Mouse (Mus musculus): ENCODE measurements around the gene Usp17la.
"Not testable (repeated sequence)": the region's sequence is repeated elsewhere in the genome, so short reads cannot be mapped to it uniquely, and the experiment has no call there.

Usp17la gene

DNA sequence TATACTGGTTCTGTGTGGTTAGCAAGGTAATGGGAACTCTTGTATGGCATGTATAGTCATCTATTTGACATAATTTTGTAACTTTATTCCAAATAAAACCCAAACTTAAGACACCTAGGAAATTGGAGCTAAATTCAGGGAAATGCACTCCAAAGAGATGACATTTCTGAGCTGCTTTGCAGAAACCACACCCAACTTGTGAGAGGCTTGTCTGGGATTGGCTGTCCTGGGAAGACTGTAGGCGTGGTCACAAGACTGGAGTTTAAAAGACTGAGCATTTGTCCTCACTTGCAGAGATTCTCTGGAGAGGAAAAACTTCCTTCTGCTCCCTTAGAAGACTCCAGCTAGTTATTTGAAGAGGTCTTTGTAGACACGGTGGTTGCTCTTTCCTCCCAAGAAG lies at the start of gene Usp17la:
Usp17la (plus strand) TSS at position 301 of the 400 bp plus-strand sequence.
- DNase-seq, result not testable (repeated sequence)

DNA sequence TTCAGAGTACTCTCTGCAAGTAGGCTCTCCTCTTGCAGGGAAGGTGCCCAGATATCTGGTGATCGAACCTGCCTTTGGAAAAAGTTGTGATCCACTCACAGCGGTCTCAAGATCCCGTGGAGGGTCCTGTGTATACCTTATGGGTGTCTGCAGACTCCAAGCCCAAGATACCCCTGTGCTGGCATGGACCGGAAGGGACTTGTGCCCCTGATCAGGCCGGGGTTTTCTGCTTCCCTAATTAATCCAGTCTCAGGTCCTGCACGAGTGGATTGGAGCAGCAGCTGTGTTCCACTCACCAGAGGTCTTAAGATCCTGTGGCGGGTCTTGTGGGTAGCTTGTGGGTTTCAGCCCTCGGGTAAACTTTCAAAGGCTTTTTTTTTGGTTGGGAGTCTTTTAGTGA lies 46.5 kb upstream of the Usp17la start:
- DNase-seq, result not testable (repeated sequence)

DNA sequence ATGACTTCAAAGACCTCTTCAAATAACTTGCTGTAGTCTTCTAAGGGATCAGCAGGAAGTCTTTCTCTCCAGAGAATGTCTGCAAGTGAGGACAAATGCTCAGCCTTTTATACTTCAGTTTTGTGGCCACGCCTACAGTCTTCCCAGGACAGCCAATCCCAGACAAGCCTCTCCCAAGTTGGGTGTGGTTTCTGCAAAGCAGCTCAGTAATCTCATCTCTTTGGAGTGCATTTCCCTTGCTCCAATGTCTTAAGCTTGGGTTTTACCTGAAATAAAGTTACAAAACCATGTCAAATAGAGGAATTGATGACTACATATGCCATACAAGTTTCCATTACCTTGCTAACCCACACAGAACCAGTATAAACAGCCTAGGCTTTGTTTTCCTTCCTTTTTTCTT lies 14.3 kb upstream of the Usp17la start, which contains the start of gene Usp17lb:
Usp17lb (minus strand) TSS at position 101 of the 400 bp plus-strand sequence.
- DNase-seq, result no peak

DNA sequence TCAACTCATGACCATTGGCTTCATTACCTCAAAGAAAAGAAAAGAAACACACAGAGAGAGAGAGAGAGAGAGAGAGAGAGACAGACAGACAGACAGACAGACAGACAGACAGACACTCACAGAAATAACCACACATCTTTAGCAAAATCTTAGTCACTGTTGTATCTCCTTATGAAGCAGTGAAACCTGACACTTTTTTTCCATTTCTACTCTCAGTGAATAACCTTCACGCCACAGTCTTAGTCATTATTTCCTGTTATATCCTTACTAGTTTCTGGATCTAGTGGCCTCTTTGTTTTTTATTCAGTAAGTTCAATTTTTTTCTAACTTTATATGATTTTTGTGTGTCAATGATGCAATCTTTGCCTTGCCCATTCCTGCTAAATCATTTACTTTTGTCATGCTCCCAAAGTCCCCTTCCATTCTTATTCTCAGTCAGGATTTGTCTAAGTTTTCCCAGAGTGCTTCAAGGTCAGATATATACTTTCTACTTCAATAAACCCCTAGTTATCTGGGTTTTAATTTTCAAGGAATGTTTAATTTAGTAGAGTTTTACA lies 13.0 kb upstream of the Usp17la start:
- no peak for DNase-seq

DNA sequence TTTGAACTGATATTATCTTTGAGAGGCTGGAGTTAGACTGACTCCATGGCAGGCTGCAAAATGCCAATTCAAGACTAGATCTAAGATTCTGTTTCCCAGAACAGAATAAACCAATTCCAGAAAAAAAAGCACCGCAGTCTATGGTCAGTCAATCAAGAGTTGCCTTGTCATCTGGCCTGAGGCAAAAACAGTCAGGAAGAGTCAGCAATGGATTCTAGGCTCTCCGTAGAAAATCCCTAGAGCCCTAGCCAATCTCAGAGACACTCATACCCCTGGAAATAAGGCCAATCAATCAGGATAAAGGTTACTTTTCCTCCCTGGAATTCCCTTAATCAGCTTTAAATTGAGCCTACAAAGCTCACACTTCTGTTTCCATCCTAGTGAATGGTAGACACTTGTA lies 5.3 kb upstream of the Usp17la start:
- not testable (repeated sequence) for DNase-seq

DNA sequence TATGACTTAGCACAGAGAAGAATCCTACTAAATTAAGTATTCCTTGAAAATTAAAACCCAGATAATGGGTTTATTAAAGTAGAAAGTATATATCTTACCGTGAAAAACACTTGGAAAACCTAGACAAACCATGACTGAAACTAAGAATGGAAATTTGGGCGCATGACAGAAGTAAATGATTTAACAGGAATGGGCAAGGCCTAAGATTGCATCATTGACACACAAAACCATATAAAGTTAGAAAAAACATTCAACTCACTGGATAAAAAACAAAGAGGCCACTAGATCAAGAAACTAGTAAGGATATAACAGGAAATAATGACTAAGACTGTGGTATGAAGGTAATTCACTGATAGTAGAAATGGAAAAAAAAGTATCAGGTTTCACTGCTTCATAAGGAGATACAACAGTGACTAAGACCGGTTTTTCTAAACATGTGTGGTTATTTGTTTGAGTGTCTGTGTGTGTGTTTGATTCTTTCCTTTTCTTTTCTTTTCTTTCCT lies 1.5 kb upstream of the Usp17la start:
- DNase-seq, result no peak

DNA sequence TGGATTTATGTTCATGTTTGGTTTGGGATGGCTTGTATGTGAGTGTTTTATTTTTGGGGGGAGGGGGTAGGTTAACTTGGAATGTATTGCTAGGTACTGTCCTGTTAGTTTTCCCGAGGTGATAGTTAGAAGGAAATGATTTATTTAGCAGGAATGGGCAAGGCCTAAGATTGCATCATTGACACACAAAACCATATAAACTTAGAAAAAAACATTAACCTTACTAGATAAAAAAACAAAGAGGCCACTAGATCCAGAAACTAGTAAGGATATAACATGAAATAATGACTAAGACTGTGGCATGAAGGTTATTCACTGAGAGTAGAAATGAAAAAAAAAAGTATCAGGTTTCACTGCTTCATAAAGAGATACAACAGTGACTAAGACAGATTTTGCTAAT lies 874 bp downstream of the Usp17la start:
- DNase-seq, result no peak

DNA sequence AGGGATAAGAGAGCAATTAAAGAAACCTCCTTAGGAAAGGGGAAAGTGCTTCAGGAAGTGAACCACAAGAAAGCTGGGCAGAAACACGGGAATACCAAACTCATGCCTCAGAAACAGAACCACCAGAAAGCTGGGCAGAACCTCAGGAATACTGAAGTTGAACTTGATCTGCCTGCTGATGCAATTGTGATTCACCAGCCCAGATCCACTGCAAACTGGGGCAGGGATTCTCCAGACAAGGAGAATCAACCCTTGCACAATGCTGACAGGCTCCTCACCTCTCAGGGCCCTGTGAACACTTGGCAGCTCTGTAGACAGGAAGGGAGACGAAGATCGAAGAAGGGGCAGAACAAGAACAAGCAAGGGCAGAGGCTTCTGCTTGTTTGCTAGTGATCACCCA lies 4.6 kb downstream of the Usp17la start:
- DNase-seq, result no peak

DNA sequence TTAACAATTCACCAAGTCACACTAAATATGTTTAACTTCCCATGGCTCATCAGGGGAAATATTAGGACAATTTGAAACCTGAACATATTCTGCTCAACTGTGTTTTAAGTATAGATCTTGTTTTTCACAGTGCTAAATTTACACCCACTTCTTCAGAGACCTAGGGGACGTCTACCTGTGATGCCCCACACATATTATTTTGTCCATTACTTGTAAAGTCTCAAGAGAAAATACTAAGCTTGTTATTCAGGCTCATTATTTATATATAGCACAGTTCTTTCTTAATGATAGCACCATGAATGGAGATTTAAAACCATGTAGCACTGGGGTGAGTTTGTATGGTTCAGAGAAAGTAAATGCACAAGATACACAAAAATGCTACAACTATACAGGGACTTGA lies 20.9 kb downstream of the Usp17la start, which contains the start of gene Olfr665:
Olfr665 (plus strand) TSS at position 301 of the 400 bp plus-strand sequence.
- no peak for DNase-seq

DNA sequence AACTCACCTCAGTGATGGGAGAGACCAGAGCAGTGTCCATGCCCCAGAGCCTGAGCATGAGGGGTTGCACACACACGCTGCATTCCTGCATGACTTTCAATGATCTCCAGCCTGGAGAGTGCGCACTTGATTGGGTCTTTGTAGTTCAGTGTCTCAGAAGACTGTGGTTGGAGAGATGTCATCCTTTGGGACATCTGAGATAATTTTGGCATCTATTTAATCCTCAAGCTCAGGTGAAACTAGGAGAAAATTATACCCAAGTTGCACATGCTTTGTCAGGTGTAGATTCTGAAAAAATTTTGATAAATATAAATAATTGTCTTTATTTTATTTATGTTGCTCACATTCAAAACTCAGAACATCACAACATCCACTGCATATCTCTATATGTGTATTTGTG lies 39.0 kb downstream of the Usp17la start, which contains the start of gene Olfr666:
Olfr666 (minus strand) TSS at position 101 of the 400 bp plus-strand sequence.
- no peak for DNase-seq
